Mouse (Mus musculus): Measurements from ENCODE around the gene Tas2r126. TPM values are rescaled to one million over a fixed set of nuclear protein-coding genes. Genes with fewer than 3 reads are reported as not detected.

Tas2r126 gene
- total RNA-seq (2023), result not detected

GRCm38 (mm10) chr6:42434446-42434845, at the start of gene Tas2r126:
TSS of gene Tas2r126 (plus strand) at chr6:42434535.

DNA sequence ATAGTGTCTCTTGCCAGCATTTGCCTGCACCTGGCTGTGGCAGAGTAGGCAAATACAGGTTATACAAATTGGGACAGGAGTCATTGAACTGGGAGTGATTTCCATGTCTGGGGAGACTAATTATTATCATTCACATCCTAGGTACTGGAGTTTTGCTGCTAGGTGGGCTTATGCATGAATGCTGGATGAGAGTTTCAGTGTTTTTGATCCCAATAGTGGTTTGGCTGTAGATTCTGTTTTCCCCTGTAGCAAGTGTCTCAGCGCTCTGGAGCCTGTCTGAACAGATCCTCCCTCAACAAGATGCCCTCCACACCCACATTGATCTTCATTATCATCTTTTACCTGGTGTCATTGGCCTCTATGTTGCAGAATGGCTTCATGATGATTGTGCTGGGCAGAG, 34.4 kb upstream of the Tas2r126 start, which contains the start of gene Tas2r143:
Gene Tas2r143, plus strand, starts transcription at position 301 of the 400 bp plus-strand sequence.

DNA sequence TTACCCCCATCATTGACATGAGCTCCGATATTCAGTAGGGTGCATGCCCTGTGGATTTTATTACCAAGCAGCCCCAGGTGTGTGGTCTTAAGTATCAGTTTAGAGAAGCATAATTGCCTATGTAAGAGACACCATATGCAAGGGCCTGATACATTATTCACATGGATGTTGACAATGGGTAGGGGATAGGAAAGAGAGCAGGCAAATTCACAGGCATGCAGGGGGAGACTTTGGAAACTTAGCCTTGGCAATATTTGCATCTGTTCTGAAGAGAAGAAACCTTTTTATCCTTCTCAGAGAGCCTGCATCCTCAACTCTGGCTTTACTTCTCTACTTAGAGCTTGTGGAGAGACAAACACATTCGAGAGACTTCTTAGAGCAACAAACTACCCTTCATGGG, 29.2 kb upstream of the Tas2r126 start, which contains the start of gene Tas2r135:
Gene Tas2r135, plus strand, starts transcription at position 301 of the 400 bp plus-strand sequence.

DNA sequence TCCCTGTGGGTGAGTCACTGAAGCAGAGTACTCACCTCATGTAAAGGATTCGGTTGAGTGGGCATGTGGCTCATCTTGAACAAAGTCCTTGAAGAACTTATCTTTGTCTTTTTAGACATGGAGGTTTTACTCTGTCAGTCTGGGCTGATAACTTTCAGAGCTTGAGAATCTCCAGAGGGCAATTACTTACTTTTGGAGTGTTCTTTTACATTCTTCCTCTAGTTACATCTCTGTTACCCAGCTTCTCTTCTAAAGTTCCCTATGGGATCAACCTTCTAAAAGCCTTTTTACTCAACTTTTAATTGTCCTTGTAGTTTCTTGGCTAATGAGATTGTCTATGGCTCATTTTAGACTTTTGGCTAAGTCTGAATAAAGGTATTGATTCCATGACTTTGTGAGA, 30.8 kb downstream of the Tas2r126 start, which contains the start of gene Olfr458:
Gene Olfr458, minus strand, starts transcription at position 101 of the 400 bp plus-strand sequence.

GRCm38 (mm10) chr6:42476235-42476634, 41.9 kb downstream of the Tas2r126 start, which contains the start of gene Olfr457:
TSS of gene Olfr457 (minus strand) at chr6:42476335.

Other genes with a start within 250 kb of the Tas2r126 start
- not detected for gene Tas2r144, start 219.2 kb upstream of the Tas2r126 start, total RNA-seq (2023)
- 1 to 10 TPM; 4.4 to 5.6 TPM for gene Gstk1, start 188.6 kb upstream of the Tas2r126 start, total RNA-seq (2023)
- not detected for gene Tmem139, start 172.6 kb upstream of the Tas2r126 start, total RNA-seq (2023)
- 100 to 1,000 TPM; 113 to 126 TPM for gene Casp2, start 169.6 kb upstream of the Tas2r126 start, total RNA-seq (2023)
- gene Clcn1, start 147.8 kb upstream of the Tas2r126 start, total RNA-seq (2023), result 1 to 10 TPM; 1.5 to 2.1 TPM
- gene Fam131b, start 109.9 kb upstream of the Tas2r126 start, total RNA-seq (2023), result not detected
- gene Zyx, start 84.9 kb upstream of the Tas2r126 start, total RNA-seq (2023), result 10 to 100 TPM; 67.0 to 88.6 TPM
- not detected for gene Epha1, start 61.3 kb upstream of the Tas2r126 start, total RNA-seq (2023)
- gene Tas2r143, start 34.3 kb upstream of the Tas2r126 start, total RNA-seq (2023), result under 1 TPM in 1 of 2 experiments, not detected in 1; 0.64 TPM
- not detected for gene Tas2r135, start 29.1 kb upstream of the Tas2r126 start, total RNA-seq (2023)
- not detected for gene Olfr458, start 30.7 kb downstream of the Tas2r126 start, total RNA-seq (2023)
- not detected for gene Olfr457, start 41.8 kb downstream of the Tas2r126 start, total RNA-seq (2023)
- gene Olfr456, start 52.7 kb downstream of the Tas2r126 start, total RNA-seq (2023), result not detected
- gene Olfr455, start 113.1 kb downstream of the Tas2r126 start, total RNA-seq (2023), result not detected
- not detected for gene Tcaf3, start 163.2 kb downstream of the Tas2r126 start, total RNA-seq (2023)
- gene Tcaf2, start 210.7 kb downstream of the Tas2r126 start, total RNA-seq (2023), result not detected

Data from B cell, adult 67 days (primary cell).